Mouse (Mus musculus) kidney, postnatal 0 days (tissue): ENCODE results near the gene Naa38. TPM values are rescaled to one million over a fixed set of nuclear protein-coding genes. Genes with fewer than 3 reads are reported as not detected.

Experiments
- ATAC-seq: fragments of 200-750 bp; cut with Nextera tagmentation; replicated peaks from 2 replicates; pipeline ENCODE4 v1.8.0; 2017; ENCODE audit warnings: low read depth, moderate number of reproducible peaks, moderate TSS enrichment, moderate library complexity; ENCODE audit not compliant: low FRiP score
- DNase-seq: peaks from one replicate; pipeline ENCODE4 v3.0.0-alpha.2; 2016; ENCODE audit warnings: low spot score
- H3K27ac ChIP-seq: fragments of 300-500 bp; sonication (generic); 2 replicates; pipeline ENCODE4 v1.5.1; 2014; ENCODE audit warnings: mild to moderate bottlenecking
- H3K27me3 ChIP-seq: fragments of 300-500 bp; sonication (generic); 2 replicates; pipeline ENCODE4 v1.6.1; 2014; ENCODE audit warnings: low read length, mixed read lengths; ENCODE audit not compliant: insufficient read depth
- H3K36me3 ChIP-seq: fragments of 300-500 bp; sonication (generic); 2 replicates; pipeline ENCODE4 v1.6.1; 2014; ENCODE audit warnings: low read length, mixed read lengths; ENCODE audit not compliant: insufficient read depth
- H3K4me1 ChIP-seq: fragments of 300-500 bp; sonication (generic); replicated peaks from 2 replicates; pipeline ENCODE4 v1.6.1; 2014; ENCODE audit warnings: antibody characterized with exemption, low read length, mixed read lengths; ENCODE audit not compliant: insufficient read depth
- H3K4me2 ChIP-seq: fragments of 300-500 bp; sonication (generic); 2 replicates; pipeline ENCODE4 v1.6.1; 2014; ENCODE audit warnings: mild to moderate bottlenecking, low read length, moderate library complexity, mixed read lengths
- H3K4me3 ChIP-seq: fragments of 300-500 bp; sonication (generic); replicated peaks from 2 replicates; pipeline ENCODE4 v1.5.1; 2014; ENCODE audit warnings: low read depth, low read length
- H3K9ac ChIP-seq: fragments of 300-500 bp; sonication (generic); 2 replicates; pipeline ENCODE4 v1.6.1; 2014; ENCODE audit warnings: low read depth, low read length
- H3K9me3 ChIP-seq: fragments of 300-500 bp; sonication (generic); replicated peaks from 2 replicates; pipeline ENCODE4 v1.6.1; 2016; ENCODE audit warnings: low read length, inconsistent platforms, mixed read lengths
- CTCF ChIP-seq: IDR thresholded peaks from 2 replicates; pipeline ENCODE4 v1.5.1; 2016; ENCODE audit warnings: antibody characterized with exemption, low read depth, mild to moderate bottlenecking, moderate library complexity
- WGBS: fragments of 180-500 bp; shearing (Covaris S2); extraction: QIAGEN DNeasy Blood & Tissue Kit; methylation state at CpG from one replicate; pipeline ENCODE4 v1.1.7; 2014; 5-methylcytosine and 5-hydroxymethylcytosine counted together
- polyA plus RNA-seq: library from polyadenylated mRNA; unstranded; fragments of >200 nt; fragmentation: Nextera tagmentation; extraction: Ambion mirVana; gene quantifications from 2 replicates; pipeline ENCODE4 v1.2.1, GENCODE M21; 2015

Naa38 gene
- polyA plus RNA-seq, 1 experiment from 2014 or later: 198 TPM

GRCm38 (mm10) chr11:69426246-69426645, 31.0 kb downstream of the Naa38 start:
- Histone ChIP-seq H3K27ac (no peak overlapping the region), H3K4me3 (no peak overlapping the region), H3K4me1 (peaks cover 7% of the 10 kb centered on the region; the same call in 1 of the 2 replicates), H3K36me3 (no peaks in the 10 kb centered on the region), H3K4me2 (no peak overlapping the region), H3K9ac (no peak overlapping the region), H3K27me3 (0 out of 2 replicates have a peak, but pooled peaks cover 2% of the 10 kb centered on the region), H3K9me3 (no peaks in the 10 kb centered on the region)
- DNase-seq: no peak
- TF ChIP-seq CTCF: no peak
- WGBS: 91% methylated on average over 2 of the region's 2 CpGs
- ATAC-seq: no peak

GRCm38 (mm10) chr11:69428751-69429150, 33.5 kb downstream of the Naa38 start:
- H3K4me3 ChIP-seq: no peak overlapping the region
- no peaks in the 10 kb centered on the region for H3K36me3 ChIP-seq
- peaks cover 11% of the 10 kb centered on the region; the same call in 1 of the 2 replicates for H3K4me1 ChIP-seq
- no peak; the same call in 1 of the 2 replicates for TF ChIP-seq CTCF
- 17% methylated on average over 4 of the region's 4 CpGs for WGBS
- peak; percentile 47 for ATAC-seq
- H3K27me3 ChIP-seq: no peaks in the 10 kb centered on the region
- DNase-seq: peak; percentile 83
- H3K9me3 ChIP-seq: no peaks in the 10 kb centered on the region
- H3K4me2 ChIP-seq: no peak overlapping the region
- no peak overlapping the region for H3K27ac ChIP-seq
- no peak overlapping the region for H3K9ac ChIP-seq

GRCm38 (mm10) chr11:69429313-69429712, 34.0 kb downstream of the Naa38 start:
- DNase-seq (peak; percentile 11), ATAC-seq (no peak)
- TF ChIP-seq CTCF: no peak
- 26% methylated on average over 2 of the region's 2 CpGs for WGBS
- H3K9ac ChIP-seq: no peak overlapping the region
- no peaks in the 10 kb centered on the region for H3K27me3 ChIP-seq
- H3K36me3 ChIP-seq: no peaks in the 10 kb centered on the region
- H3K4me2 ChIP-seq: no peak overlapping the region
- H3K4me1 ChIP-seq: peaks cover 11% of the 10 kb centered on the region; the same call in 1 of the 2 replicates
- H3K27ac ChIP-seq: no peak overlapping the region
- no peaks in the 10 kb centered on the region for H3K9me3 ChIP-seq
- no peak overlapping the region for H3K4me3 ChIP-seq

- Histone ChIP-seq H3K9ac (no peak overlapping the region), H3K36me3 (no peaks in the 10 kb centered on the region), H3K4me2 (no peak overlapping the region), H3K9me3 (no peaks in the 10 kb centered on the region), H3K27ac (no peak overlapping the region), H3K4me3 (no peak overlapping the region), H3K27me3 (no peaks in the 10 kb centered on the region), H3K4me1 (peaks cover 11% of the 10 kb centered on the region; the same call in 1 of the 2 replicates)
- WGBS: 89% methylated on average over 15 of the region's 15 CpGs
- no peak for DNase-seq
- no peak for TF ChIP-seq CTCF
- no peak for ATAC-seq
Observed at GRCm38 (mm10) chr11:69430631-69431030, 35.3 kb downstream of the Naa38 start.

GRCm38 (mm10) chr11:69431829-69432639, 36.7 kb downstream of the Naa38 start:
- Histone ChIP-seq H3K9me3 (no peaks in the 10 kb centered on the region), H3K4me2 (peak overlapping the region; percentile 24; the same call in 1 of the 2 replicates), H3K4me1 (peaks cover 11% of the 10 kb centered on the region; the same call in 1 of the 2 replicates), H3K9ac (no peak overlapping the region), H3K4me3 (no peak overlapping the region), H3K27me3 (no peaks in the 10 kb centered on the region), H3K27ac (no peak overlapping the region), H3K36me3 (no peaks in the 10 kb centered on the region)
- 30% methylated on average over 11 of the region's 11 CpGs for WGBS
- peak; percentile 65 for ATAC-seq
- peak; percentile 93 for TF ChIP-seq CTCF
- peak; percentile 96 for DNase-seq

GRCm38 (mm10) chr11:69432640-69432982, 37.3 kb downstream of the Naa38 start:
- H3K27ac ChIP-seq: no peak overlapping the region
- H3K4me2 ChIP-seq: no peak overlapping the region
- no peaks in the 10 kb centered on the region for H3K9me3 ChIP-seq
- H3K36me3 ChIP-seq: no peaks in the 10 kb centered on the region
- no peak for TF ChIP-seq CTCF
- 0 out of 2 replicates have a peak, but pooled peaks have one; percentile 15 for ATAC-seq
- peaks cover 11% of the 10 kb centered on the region; the same call in 1 of the 2 replicates for H3K4me1 ChIP-seq
- H3K4me3 ChIP-seq: no peak overlapping the region
- H3K9ac ChIP-seq: no peak overlapping the region
- WGBS: 48% methylated on average over 11 of the region's 11 CpGs
- no peaks in the 10 kb centered on the region for H3K27me3 ChIP-seq
- no peak for DNase-seq
